Mouse (Mus musculus) B cell, adult 2 months (primary cell): ENCODE data around the gene Mef2d.

Experiments
- DNase-seq, 2 experiments: peaks; one replicate each; pipeline ENCODE4 v3.0.0; 2022

The Mef2d gene

GRCm38 (mm10) chr3:88212356-88212755 is 70.2 kb downstream of the Mef2d start:
- no peak for DNase-seq

- DNase-seq = no peak
These were observed 70.8 kb downstream of the Mef2d start for GRCm38 (mm10) chr3:88213019-88213418.

GRCm38 (mm10) chr3:88214197-88214938 is 72.2 kb downstream of the Mef2d start:
- no peak for DNase-seq

- peak; percentile 51 to 55 for DNase-seq
These were observed 72.9 kb downstream of the Mef2d start for GRCm38 (mm10) chr3:88214971-88215552.

DNA sequence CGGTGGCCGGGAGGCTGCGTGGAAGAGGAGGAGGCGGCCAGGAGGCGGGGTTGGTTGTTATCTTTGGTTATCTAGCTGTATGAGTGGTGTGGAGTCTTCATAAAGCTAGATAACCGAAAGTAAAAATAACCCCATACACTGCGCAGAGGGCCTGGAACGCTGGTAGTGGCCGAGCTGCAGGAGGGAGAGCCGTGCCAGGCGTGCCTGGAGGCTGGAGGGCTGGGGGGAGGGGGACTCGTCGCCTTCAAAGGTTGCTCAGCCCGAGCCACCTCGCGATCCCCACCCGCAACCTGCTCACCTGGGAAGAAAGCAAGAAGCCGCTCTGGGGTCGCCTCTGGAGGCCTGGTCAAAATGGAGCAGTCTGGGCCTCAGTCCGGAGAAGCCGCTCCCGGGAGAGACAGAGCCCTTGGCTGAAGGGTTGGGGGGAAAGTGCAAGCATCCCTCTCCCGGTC is 73.4 kb downstream of the Mef2d start:
- DNase-seq = no peak

DNA sequence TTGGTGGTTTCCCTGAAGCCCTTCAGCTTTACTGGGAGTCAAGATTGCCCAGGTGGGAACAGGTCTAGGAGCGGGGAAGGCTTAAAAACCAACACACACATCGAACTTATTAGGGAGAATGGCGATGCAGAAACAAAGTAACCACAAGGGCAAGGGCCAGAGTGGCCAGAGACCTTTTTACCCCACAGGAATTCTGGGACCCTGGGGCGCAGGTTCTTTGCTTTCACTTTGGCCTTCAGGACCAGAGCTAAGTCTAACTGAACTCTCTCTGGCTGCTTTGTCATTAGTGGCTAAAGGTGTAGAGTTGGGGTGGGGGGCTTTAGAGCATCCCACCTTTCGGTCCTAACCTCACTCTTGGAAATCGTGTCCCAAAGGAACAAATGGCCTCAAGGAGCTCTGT is 73.9 kb downstream of the Mef2d start:
- no peak for DNase-seq

- DNase-seq = no peak
These were observed 74.6 kb downstream of the Mef2d start for GRCm38 (mm10) chr3:88216534-88217326.

GRCm38 (mm10) chr3:88217679-88218078 is 75.5 kb downstream of the Mef2d start:
- no peak for DNase-seq

GRCm38 (mm10) chr3:88219940-88220339 is 77.8 kb downstream of the Mef2d start:
- no peak for DNase-seq

DNA sequence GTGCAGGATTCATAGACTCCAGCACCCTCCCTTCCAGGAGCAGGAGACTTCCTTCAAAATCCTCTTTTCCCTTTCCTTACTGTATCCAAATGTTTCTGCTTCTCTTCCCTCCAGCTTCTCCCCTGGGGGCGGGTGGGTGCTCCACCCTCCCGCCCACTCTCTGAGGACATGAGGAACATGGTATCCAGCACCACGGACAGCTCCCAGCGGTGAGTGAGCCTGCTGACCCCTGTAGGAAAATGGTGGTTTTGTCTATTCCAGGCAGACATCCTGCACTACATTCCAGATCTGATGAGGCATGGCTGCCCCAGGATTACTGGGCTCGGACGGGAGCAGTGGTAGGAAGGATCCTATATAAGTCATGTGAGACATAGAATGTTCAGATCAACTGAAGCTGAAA is 78.7 kb downstream of the Mef2d start:
- DNase-seq = peak; percentile 72 to 74
